Mouse (Mus musculus) kidney, postnatal 4 days (tissue): ENCODE measurements at regions not wholly inside any gene's neighbourhood (a gene's known extent, or its start where the extent isn't known, plus 50 kb on each side); places are given as distances from the start of the nearest gene placed in this dataset.

Experiments used
- DNase-seq, 2 experiments: peaks; one replicate each; pipeline ENCODE4 v3.0.0; 2021; ENCODE audit warnings: mixed read lengths in 2 of 2

DNA sequence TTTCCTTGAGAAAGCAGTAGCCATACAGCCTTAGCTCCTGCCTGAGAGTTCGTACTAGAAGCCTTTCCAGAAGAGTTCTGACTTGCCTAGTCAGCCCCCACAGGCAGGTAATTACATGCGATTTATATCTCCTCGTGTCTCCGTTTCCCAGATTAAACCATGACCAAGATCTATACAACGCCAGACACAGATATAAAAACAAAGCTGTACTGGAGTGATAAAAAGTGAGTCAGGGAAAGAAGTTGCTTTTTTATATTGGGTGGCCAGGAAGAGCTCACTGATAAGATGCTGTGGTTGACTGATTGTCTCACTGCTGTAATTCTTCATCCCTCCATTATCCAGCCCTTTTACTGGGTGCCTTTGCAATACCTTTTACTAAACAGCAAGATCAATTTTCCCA lies 64.4 kb upstream of the Asb5 start:
- no peak for DNase-seq

DNA sequence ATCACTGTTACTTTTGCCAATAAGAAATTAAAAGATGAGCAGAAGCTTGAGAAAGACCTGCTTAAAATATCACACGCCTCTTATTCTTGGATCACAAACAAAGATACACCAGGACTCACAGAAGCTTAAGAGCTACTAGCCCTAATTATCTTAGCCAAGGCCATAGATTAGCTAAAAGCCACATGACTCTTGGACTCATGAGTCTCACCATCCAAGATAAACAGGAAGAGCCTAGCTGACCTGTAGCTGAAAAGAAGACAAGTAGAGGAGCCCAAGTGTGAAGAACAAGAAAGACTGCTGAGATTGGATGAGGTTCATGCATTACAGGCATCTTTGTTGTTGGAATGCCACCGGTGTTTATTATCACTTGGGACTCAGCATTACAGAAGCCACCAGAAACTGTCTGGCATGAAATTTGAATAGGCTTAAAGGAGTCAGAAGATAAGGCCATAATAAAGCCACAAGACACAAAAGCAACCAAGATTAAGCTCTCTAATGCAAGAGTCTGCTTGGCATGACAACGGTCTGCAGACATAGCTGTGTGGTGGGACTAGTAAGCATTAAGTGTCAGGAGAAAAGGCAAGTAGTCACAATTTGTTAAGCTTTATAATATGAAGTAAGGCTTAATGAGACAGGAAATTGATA lies 63.8 kb upstream of the Asb5 start:
- no peak for DNase-seq
